Mouse (Mus musculus): Measurements from ENCODE around the gene Olfr524.

The Olfr524 gene

DNA sequence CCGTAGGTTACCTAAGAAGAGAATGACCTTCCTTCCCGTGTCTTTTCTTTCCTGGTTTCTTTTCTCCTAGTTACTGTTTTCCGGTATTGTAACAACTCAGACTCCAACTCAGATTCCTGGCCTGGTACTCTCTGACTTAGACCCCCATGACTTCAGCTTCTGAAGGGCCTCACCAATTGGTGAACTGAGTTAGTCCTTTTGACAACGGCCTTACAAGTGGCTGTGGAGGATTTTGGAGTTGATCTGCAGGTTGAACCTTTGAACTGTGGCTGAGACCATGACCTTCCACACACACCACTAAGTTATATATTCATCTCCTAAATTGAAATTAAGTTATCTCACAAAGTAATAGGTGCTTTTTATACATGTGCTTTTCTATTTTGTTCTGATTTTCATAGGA, 21.6 kb downstream of the Olfr524 start:
- DNase-seq: no peak

DNA sequence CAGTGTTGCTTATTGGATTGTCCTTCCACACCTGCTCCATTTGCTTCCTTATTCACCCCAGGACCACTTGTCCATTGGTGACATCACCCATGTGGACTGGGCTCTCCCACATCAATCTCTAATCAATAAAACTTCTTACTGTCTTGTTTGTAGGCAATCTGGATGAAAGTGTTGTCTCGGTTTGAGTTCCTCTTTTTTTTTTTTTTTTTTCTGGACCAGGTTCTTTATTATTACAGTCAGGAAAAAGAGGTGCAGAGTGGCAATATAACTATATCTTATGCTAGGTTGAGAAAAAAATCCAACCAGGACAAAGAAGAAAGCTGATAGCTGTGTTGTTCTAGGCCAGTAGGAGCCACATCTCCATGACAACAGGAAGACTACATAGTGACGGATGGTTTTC, 25.1 kb downstream of the Olfr524 start:
- DNase-seq: no peak

DNA sequence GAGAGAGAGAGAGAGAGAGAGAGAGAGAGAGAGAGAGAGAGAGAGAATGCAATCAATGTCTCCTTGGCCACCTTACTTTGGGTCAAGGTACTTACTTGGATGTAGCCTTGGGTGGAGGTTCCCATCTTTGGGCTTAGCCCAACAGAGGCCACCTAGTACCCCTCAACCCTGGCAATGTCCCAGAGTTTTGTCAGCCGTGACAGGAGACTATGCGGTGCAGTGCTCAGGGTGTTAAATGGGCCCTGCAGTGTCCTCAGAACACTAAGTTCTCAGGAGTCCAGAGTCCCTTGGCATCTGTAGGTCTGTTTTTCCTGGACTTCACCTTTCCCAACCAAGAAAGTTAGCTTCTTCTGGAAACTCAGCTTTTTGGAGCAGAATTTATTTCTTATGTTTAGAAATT, 26.6 kb downstream of the Olfr524 start:
- no peak for DNase-seq

DNA sequence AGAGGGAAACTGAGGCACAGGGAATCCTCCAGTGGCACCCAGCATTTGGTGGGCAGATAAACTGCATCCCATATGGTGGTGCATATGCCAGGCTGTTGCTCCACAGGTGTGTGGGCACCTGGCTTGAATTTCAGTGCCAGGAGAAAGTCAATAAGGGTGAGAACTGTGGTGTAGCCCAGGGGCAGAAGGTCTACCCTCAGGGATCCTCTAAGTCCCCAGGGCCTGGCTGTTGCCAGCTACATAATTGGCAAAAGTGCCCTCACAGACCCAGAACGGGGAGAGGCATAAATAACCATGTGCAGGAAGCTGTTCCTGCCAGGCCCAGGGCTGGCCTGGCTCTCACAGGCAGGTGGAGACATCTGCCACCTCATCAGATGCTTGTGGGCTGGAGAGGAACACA, 32.8 kb downstream of the Olfr524 start, which contains the start of gene Olfr523:
Gene Olfr523 (plus strand): TSS at position 282 of the 400 bp plus-strand sequence.
- peak; percentile 80 to 86 for DNase-seq

DNA sequence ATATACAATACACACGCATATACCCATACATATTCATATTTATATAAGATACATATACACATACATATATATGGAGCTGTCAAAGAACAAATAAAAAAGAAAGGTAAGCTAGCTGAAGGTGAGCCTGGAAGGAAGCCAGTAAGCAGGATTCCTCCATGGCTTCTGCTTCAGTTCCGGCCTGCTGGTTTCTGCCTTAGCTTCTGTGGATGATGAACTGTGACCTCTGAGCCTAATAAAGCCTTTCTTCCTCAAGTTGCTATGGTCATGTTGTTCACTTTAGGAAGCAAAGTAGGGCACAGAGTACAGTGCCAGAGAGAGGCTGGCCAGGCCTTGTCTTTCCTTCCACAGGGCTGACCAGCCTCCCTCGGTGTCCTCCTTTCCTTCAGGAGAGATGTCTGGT, 34.9 kb downstream of the Olfr524 start:
- DNase-seq: no peak

DNA sequence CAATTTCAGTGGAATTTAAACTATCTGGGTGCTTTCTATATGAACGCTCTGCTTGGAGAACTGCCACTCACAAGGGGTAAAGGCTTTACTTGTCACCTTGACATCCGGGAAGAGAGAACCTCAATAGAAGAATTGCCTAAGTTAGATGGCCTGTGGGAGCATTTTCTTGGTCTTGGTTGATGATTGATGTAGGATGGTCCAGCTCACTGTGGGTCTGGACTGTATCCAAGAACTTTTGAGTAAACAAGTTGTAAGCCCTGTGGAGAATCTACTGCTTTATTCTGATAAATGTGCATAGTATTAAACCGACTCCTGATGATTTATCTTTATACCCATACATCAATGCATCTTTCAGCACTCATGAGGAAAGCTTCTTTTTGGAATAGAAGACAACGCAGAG, 36.4 kb downstream of the Olfr524 start:
- no peak for DNase-seq

DNA sequence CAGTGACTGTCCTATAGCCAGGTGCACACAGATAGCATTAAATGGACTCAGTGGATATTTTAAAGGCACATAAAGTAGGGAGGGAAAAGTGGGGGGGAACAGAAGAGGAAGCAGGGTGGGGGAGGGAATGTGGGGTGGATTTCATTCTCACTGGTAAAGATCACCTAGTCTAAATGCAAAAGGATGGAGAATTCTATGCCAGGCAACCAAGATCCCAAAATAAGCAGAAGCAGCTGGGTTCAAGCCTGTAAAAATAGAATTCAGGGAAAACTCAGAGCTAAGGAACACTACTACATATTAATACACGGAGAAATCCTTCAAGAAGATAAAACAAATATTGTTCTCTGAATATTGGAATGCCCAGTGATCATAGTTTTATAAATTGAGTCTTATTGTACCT, 37.8 kb downstream of the Olfr524 start:
- DNase-seq: no peak

DNA sequence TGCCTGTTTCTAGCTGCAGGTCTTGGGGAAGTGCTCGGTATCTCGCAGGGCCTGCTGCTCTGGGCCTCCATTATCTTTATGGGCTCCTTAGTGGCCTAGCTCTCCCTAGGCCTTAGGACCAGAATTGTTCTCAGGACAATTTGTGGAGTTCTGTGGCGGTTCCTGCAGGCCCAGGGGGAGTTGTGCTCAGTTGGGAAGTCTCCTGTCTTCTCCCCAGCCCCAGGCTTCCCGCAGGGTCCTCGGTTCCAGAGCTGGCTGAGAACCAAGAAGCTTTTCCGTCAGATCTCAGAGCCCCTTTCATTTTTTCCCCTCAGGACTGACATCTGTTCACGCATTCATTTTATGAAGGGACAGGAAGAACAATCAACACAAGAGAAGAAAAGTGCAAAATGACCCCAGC, 41.1 kb downstream of the Olfr524 start, which contains the start of gene Olfr522:
Gene Olfr522 (minus strand): TSS at position 101 of the 400 bp plus-strand sequence.
- DNase-seq: no peak

DNA sequence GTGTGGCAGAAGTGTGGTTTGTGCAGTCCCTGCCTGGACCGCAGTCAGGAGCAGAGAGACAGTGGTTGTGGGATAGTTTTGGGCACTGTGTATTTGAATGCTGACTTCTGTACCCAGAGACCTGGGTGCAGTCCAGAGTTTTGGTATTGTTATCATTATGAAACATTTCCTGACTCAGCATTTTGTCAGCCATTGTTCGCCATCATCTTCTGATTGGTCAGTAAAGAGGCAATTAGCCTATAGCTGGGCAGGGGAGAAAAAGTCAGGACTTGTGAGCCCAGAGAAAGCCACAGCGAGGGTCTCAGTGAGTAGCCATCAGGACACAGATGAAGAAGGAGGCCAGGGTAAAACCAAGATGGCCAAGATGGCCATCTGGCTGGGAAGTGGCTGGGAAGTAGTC, 45.4 kb downstream of the Olfr524 start:
- no peak for DNase-seq

DNA sequence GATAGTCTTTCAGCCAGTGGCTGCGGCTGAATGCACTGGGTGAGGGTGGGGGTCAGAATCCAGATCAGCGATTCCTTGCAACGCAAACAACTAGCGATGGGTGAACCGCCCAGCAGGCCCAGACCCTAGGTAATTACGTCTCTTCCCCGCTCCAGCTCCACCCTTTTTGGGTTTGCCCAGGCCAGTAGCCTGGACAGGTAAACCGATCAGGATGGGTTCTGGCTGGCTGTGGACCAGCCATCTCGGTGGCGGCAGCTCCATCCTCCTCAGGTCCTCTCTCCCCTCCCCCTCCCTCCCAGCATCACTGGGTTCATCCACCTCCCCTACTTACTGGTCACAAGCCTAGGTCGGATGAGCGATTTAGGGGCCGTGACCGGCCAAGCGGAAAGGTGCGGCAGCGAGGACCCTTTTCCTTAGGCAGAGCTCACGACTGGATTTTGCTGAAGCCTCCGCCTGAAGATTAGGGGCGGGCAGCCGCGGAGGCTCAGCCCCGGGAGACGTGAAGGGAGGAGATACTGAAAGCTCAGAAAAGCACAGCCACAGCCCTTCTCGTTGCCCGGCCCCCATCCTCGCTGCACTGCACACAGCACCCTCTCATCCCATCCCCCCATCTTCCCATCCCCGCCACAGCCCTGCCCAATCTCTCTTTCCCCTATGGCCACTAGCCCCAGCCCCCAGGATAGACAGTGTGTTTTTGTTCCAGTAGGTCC, 51.4 kb downstream of the Olfr524 start, which contains the start of gene Sprn:
Gene Sprn (minus strand): TSS at position 660 of the 710 bp plus-strand sequence.
- DNase-seq: peak; percentile 80 to 85

DNA sequence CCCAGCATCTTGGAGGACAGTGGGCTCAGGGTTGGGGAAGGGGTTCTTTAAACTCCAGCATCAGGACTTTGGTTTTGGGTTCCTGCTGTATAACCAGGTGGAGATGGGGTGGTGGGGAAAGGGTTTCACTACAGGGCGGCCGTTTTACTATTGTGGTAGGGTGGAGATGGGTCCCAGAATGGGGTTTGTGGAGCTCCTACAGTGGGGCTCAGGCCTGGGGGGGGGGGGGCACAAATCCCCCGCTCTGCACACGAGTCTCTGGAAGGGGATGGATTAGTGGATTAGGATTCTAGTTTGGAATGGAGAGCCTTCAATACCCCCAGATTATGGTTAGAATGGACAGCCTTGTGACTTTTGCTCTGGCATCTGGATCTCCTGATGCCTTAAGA, 51.9 kb downstream of the Olfr524 start:
- no peak for DNase-seq

DNA sequence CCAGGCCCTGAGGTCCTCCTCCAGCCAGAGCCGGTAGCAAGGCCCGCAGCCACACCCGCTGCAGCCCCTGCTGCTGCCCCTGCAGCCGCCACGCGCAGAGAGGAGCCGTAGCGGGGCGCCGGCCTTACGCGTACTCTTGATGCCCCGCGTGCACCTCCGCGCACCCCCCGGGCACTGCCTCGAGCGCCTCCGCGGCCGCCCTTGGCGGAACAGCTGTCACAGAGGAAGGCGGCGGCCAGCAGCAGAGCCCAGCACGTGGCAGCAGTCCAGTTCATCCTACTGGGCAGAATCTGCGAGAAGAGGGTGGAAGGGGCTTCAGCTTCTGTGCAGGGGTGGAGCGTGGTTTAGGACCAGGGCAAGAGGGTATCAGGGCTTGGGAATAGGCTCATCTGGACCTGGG, 52.4 kb downstream of the Olfr524 start:
- peak; percentile 85 to 87 for DNase-seq
